Mouse (Mus musculus): Measurements from ENCODE around the gene Srgap1. TPM values are rescaled to one million over a fixed set of nuclear protein-coding genes. Genes with fewer than 3 reads are reported as not detected.

Srgap1 gene
- polyA plus RNA-seq, 1 experiment from 2014 or later, result 3.7 TPM

GRCm38 (mm10) chr10:122046511-122046903 lies 608 bp downstream of the Srgap1 start:
- Histone ChIP-seq H3K4me2 (ENCODE audit: low read depth, low read length) (peak overlapping the region; percentile 92), H3K9ac (ENCODE audit: low read depth, low read length) (peak overlapping the region; percentile 82), H3K4me1 (ENCODE audit: control insufficient read depth, insufficient read depth, low read length) (0 out of 2 replicates have a peak, but pooled peaks cover 8% of the 10 kb centered on the region), H3K27ac (ENCODE audit: low read length) (peak overlapping the region; percentile 74), H3K27me3 (replicated peaks; ENCODE audit: control insufficient read depth, insufficient read depth, low read length) (no peaks in the 10 kb centered on the region), H3K4me3 (ENCODE audit: low read length) (peak overlapping the region; percentile 77), H3K9me3 (ENCODE audit: control insufficient read depth, low read length) (no peaks in the 10 kb centered on the region), H3K36me3 (ENCODE audit: control insufficient read depth, insufficient read depth, low read length) (no peaks in the 10 kb centered on the region)
- WGBS, result under 1% methylated on average over 13 of the region's 13 CpGs
- ATAC-seq, result no peak

- peak overlapping the region; percentile 38 for H3K9ac ChIP-seq (ENCODE audit: low read depth, low read length)
- H3K36me3 ChIP-seq (ENCODE audit: control insufficient read depth, insufficient read depth, low read length), result no peaks in the 10 kb centered on the region
- H3K27ac ChIP-seq (ENCODE audit: low read length), result 0 out of 2 replicates have a peak overlapping the region, but pooled peaks have one; percentile 2
- 25% methylated on average over 9 of the region's 9 CpGs for WGBS
- ATAC-seq, result no peak
- H3K4me1 ChIP-seq (ENCODE audit: control insufficient read depth, insufficient read depth, low read length), result 0 out of 2 replicates have a peak, but pooled peaks cover 8% of the 10 kb centered on the region
- H3K9me3 ChIP-seq (ENCODE audit: control insufficient read depth, low read length), result no peaks in the 10 kb centered on the region
- H3K27me3 ChIP-seq (replicated peaks; ENCODE audit: control insufficient read depth, insufficient read depth, low read length), result no peaks in the 10 kb centered on the region
- H3K4me3 ChIP-seq (ENCODE audit: low read length), result peak overlapping the region; percentile 77
- peak overlapping the region; percentile 92 for H3K4me2 ChIP-seq (ENCODE audit: low read depth, low read length)
Observed at GRCm38 (mm10) chr10:122045946-122046345, 1.2 kb downstream of the Srgap1 start.

GRCm38 (mm10) chr10:122044926-122045325 lies 2.2 kb downstream of the Srgap1 start:
- Histone ChIP-seq H3K9ac (ENCODE audit: low read depth, low read length) (no peak overlapping the region), H3K4me1 (ENCODE audit: control insufficient read depth, insufficient read depth, low read length) (0 out of 2 replicates have a peak, but pooled peaks cover 8% of the 10 kb centered on the region), H3K9me3 (ENCODE audit: control insufficient read depth, low read length) (peaks cover 3% of the 10 kb centered on the region; the same call in 1 of the 2 replicates), H3K27ac (ENCODE audit: low read length) (no peak overlapping the region), H3K36me3 (ENCODE audit: control insufficient read depth, insufficient read depth, low read length) (no peaks in the 10 kb centered on the region), H3K27me3 (replicated peaks; ENCODE audit: control insufficient read depth, insufficient read depth, low read length) (no peaks in the 10 kb centered on the region), H3K4me2 (ENCODE audit: low read depth, low read length) (no peak overlapping the region), H3K4me3 (ENCODE audit: low read length) (no peak overlapping the region)
- ATAC-seq, result no peak
- 73% methylated on average over 4 of the region's 4 CpGs for WGBS

- H3K27ac ChIP-seq (ENCODE audit: low read length), result no peak overlapping the region
- H3K9ac ChIP-seq (ENCODE audit: low read depth, low read length), result no peak overlapping the region
- WGBS, result 44% methylated on average over 4 of the region's 4 CpGs
Observed at GRCm38 (mm10) chr10:122040372-122040771, 6.7 kb downstream of the Srgap1 start.

GRCm38 (mm10) chr10:122039566-122039965 lies 7.5 kb downstream of the Srgap1 start:
- ATAC-seq, result no peak
- no peak overlapping the region for H3K27ac ChIP-seq (ENCODE audit: low read length)

More at GRCm38 (mm10) chr10:122040372-122040771, 6.7 kb downstream of the Srgap1 start:
- peaks cover 3% of the 10 kb centered on the region; the same call in 1 of the 2 replicates for H3K9me3 ChIP-seq (ENCODE audit: control insufficient read depth, low read length)
- no peaks in the 10 kb centered on the region for H3K27me3 ChIP-seq (replicated peaks; ENCODE audit: control insufficient read depth, insufficient read depth, low read length)
- H3K4me3 ChIP-seq (ENCODE audit: low read length), result no peak overlapping the region
- no peak overlapping the region for H3K4me2 ChIP-seq (ENCODE audit: low read depth, low read length)
- no peaks in the 10 kb centered on the region for H3K36me3 ChIP-seq (ENCODE audit: control insufficient read depth, insufficient read depth, low read length)
- H3K4me1 ChIP-seq (ENCODE audit: control insufficient read depth, insufficient read depth, low read length), result no peaks in the 10 kb centered on the region
- no peak for ATAC-seq

GRCm38 (mm10) chr10:122038554-122038953 lies 8.6 kb downstream of the Srgap1 start:
- H3K27me3 ChIP-seq (replicated peaks; ENCODE audit: control insufficient read depth, insufficient read depth, low read length), result no peaks in the 10 kb centered on the region
- no peaks in the 10 kb centered on the region for H3K36me3 ChIP-seq (ENCODE audit: control insufficient read depth, insufficient read depth, low read length)
- H3K9me3 ChIP-seq (ENCODE audit: control insufficient read depth, low read length), result peaks cover 3% of the 10 kb centered on the region; the same call in 1 of the 2 replicates
- no peak overlapping the region for H3K4me3 ChIP-seq (ENCODE audit: low read length)
- no peaks in the 10 kb centered on the region for H3K4me1 ChIP-seq (ENCODE audit: control insufficient read depth, insufficient read depth, low read length)
- H3K27ac ChIP-seq (ENCODE audit: low read length), result no peak overlapping the region
- ATAC-seq, result peak; percentile 79
- no peak overlapping the region for H3K9ac ChIP-seq (ENCODE audit: low read depth, low read length)
- no peak overlapping the region for H3K4me2 ChIP-seq (ENCODE audit: low read depth, low read length)
- WGBS, result 64% methylated on average over 3 of the region's 3 CpGs

More at GRCm38 (mm10) chr10:122039566-122039965, 7.5 kb downstream of the Srgap1 start:
- Histone ChIP-seq H3K9ac (ENCODE audit: low read depth, low read length) (no peak overlapping the region), H3K4me2 (ENCODE audit: low read depth, low read length) (no peak overlapping the region), H3K9me3 (ENCODE audit: control insufficient read depth, low read length) (peaks cover 3% of the 10 kb centered on the region; the same call in 1 of the 2 replicates), H3K4me3 (ENCODE audit: low read length) (no peak overlapping the region), H3K27me3 (replicated peaks; ENCODE audit: control insufficient read depth, insufficient read depth, low read length) (no peaks in the 10 kb centered on the region), H3K4me1 (ENCODE audit: control insufficient read depth, insufficient read depth, low read length) (no peaks in the 10 kb centered on the region), H3K36me3 (ENCODE audit: control insufficient read depth, insufficient read depth, low read length) (no peaks in the 10 kb centered on the region)
- WGBS, result 83% methylated on average over 4 of the region's 4 CpGs

GRCm38 (mm10) chr10:122033271-122033670 lies 13.8 kb downstream of the Srgap1 start:
- Histone ChIP-seq H3K27me3 (replicated peaks; ENCODE audit: control insufficient read depth, insufficient read depth, low read length) (no peaks in the 10 kb centered on the region), H3K4me2 (ENCODE audit: low read depth, low read length) (no peak overlapping the region), H3K36me3 (ENCODE audit: control insufficient read depth, insufficient read depth, low read length) (no peaks in the 10 kb centered on the region), H3K27ac (ENCODE audit: low read length) (no peak overlapping the region), H3K9me3 (ENCODE audit: control insufficient read depth, low read length) (no peaks in the 10 kb centered on the region), H3K4me3 (ENCODE audit: low read length) (no peak overlapping the region), H3K9ac (ENCODE audit: low read depth, low read length) (no peak overlapping the region), H3K4me1 (ENCODE audit: control insufficient read depth, insufficient read depth, low read length) (peaks cover 18% of the 10 kb centered on the region)
- 64% methylated on average over 5 of the region's 5 CpGs for WGBS
- no peak for ATAC-seq

- Histone ChIP-seq H3K27ac (ENCODE audit: low read length) (peak overlapping the region; percentile 49), H3K9me3 (ENCODE audit: control insufficient read depth, low read length) (no peaks in the 10 kb centered on the region), H3K36me3 (ENCODE audit: control insufficient read depth, insufficient read depth, low read length) (no peaks in the 10 kb centered on the region), H3K4me2 (ENCODE audit: low read depth, low read length) (no peak overlapping the region), H3K27me3 (replicated peaks; ENCODE audit: control insufficient read depth, insufficient read depth, low read length) (no peaks in the 10 kb centered on the region), H3K9ac (ENCODE audit: low read depth, low read length) (no peak overlapping the region), H3K4me1 (ENCODE audit: control insufficient read depth, insufficient read depth, low read length) (peaks cover 18% of the 10 kb centered on the region), H3K4me3 (ENCODE audit: low read length) (no peak overlapping the region)
- peak; percentile 49; the same call in 1 of the 2 replicates for ATAC-seq
- WGBS, result 55% methylated on average over 5 of the region's 5 CpGs
Observed at GRCm38 (mm10) chr10:122030420-122030819, 16.7 kb downstream of the Srgap1 start.

- ATAC-seq, result peak; percentile 42
Observed at GRCm38 (mm10) chr10:122029738-122030137, 17.4 kb downstream of the Srgap1 start.

GRCm38 (mm10) chr10:122025198-122025597 lies 21.9 kb downstream of the Srgap1 start:
- Histone ChIP-seq H3K27me3 (replicated peaks; ENCODE audit: control insufficient read depth, insufficient read depth, low read length) (no peaks in the 10 kb centered on the region), H3K4me1 (ENCODE audit: control insufficient read depth, insufficient read depth, low read length) (peaks cover 11% of the 10 kb centered on the region), H3K36me3 (ENCODE audit: control insufficient read depth, insufficient read depth, low read length) (peaks cover 3% of the 10 kb centered on the region; the same call in 1 of the 2 replicates), H3K9ac (ENCODE audit: low read depth, low read length) (no peak overlapping the region), H3K27ac (ENCODE audit: low read length) (no peak overlapping the region), H3K4me3 (ENCODE audit: low read length) (no peak overlapping the region), H3K4me2 (ENCODE audit: low read depth, low read length) (no peak overlapping the region), H3K9me3 (ENCODE audit: control insufficient read depth, low read length) (no peaks in the 10 kb centered on the region)
- ATAC-seq, result no peak
- 78% methylated on average over 6 of the region's 6 CpGs for WGBS

More at GRCm38 (mm10) chr10:122029738-122030137, 17.4 kb downstream of the Srgap1 start:
- Histone ChIP-seq H3K27ac (ENCODE audit: low read length) (peak overlapping the region; percentile 72), H3K4me3 (ENCODE audit: low read length) (peak overlapping the region; percentile 18; the same call in 1 of the 2 replicates), H3K9me3 (ENCODE audit: control insufficient read depth, low read length) (no peaks in the 10 kb centered on the region), H3K4me1 (ENCODE audit: control insufficient read depth, insufficient read depth, low read length) (peaks cover 18% of the 10 kb centered on the region), H3K27me3 (replicated peaks; ENCODE audit: control insufficient read depth, insufficient read depth, low read length) (no peaks in the 10 kb centered on the region), H3K9ac (ENCODE audit: low read depth, low read length) (no peak overlapping the region), H3K36me3 (ENCODE audit: control insufficient read depth, insufficient read depth, low read length) (no peaks in the 10 kb centered on the region), H3K4me2 (ENCODE audit: low read depth, low read length) (peak overlapping the region; percentile 42)
- 20% methylated on average over 7 of the region's 7 CpGs for WGBS

Data from intestine, embryonic 16.5 days (tissue).